ENCODE assay signal across 11 mouse cellular contexts in the genomic region with DNA sequence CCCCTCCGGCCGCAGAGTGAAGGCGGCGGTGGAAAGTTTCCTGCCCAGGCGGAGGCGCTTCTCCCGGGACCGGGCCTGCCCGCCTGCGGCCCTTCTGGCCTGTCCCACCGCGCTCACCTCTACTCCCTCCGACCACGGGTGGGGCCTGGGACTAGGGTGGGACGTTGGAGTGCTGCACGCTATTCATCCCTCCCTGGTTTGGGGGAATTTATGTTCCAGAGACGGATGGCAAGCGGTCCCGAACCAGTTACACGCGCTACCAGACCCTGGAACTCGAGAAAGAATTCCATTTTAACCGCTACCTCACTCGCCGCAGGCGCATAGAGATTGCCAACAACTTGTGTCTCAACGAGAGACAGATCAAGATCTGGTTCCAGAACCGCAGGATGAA. TPM values are rescaled to one million over a fixed set of nuclear protein-coding genes. Genes with fewer than 3 reads are reported as not detected.
DNase-seq lines count a peak whose midpoint lies in the region; ATAC-seq and TF ChIP-seq lines count a peak whose summit lies in the region.
"Had no signal": no experiment of that assay in that cellular context is flagged by ENCODE, and none has a peak within 500 bp of the region (broad histone marks: within the 10 kb centered on the region; RNA-seq: fewer than 3 reads in every experiment).

No protein-coding gene starts in this region.

- H3K4me1 ChIP-seq in midbrain, embryonic 11.5 days (ENCODE audit: control insufficient read depth, insufficient read depth, low read length) = no peaks in the 10 kb centered on the region
- H3K4me1 ChIP-seq in midbrain, embryonic 13.5 days (replicated peaks) = peaks cover 7% of the 10 kb centered on the region; the same call in 1 of the 2 replicates
- peaks cover 22% of the 10 kb centered on the region; the same call in 1 of the 2 replicates for H3K4me1 ChIP-seq in stomach, embryonic 16.5 days (ENCODE audit: control insufficient read depth, insufficient read depth, low read length)

- WGBS in midbrain, embryonic 11.5 days = under 1% methylated on average over 27 of the region's 28 CpGs
- under 1% methylated on average over 28 of the region's 28 CpGs for WGBS in midbrain, embryonic 13.5 days
- WGBS in stomach, embryonic 16.5 days = 4% methylated on average over 25 of the region's 28 CpGs

- no peak for TF ChIP-seq CTCF in gastrocnemius, adult 2 months (IDR thresholded peaks at IDR 0.05)

- H3K27ac ChIP-seq in gastrocnemius, adult 2 months = peak overlapping the region; percentile 78
- H3K27ac ChIP-seq in midbrain, embryonic 11.5 days (ENCODE audit: low read depth, low read length) = no peak overlapping the region
- no peak overlapping the region for H3K27ac ChIP-seq in midbrain, embryonic 13.5 days
- H3K27ac ChIP-seq in stomach, embryonic 16.5 days (ENCODE audit: low read length) = peak overlapping the region; percentile 98
- H3K27ac ChIP-seq: forebrain, embryonic 15.5 days had no signal

- H3K27me3 ChIP-seq in midbrain, embryonic 11.5 days (ENCODE audit: control insufficient read depth, insufficient read depth, low read length) = peaks cover 99% of the 10 kb centered on the region
- peaks cover 99% of the 10 kb centered on the region for H3K27me3 ChIP-seq in midbrain, embryonic 13.5 days
- peaks cover 57% of the 10 kb centered on the region for H3K27me3 ChIP-seq in stomach, embryonic 16.5 days (ENCODE audit: control insufficient read depth, insufficient read depth, low read length)

- DNase-seq in gastrocnemius, adult 2 months = peak; percentile 33
- DNase-seq in gastrocnemius, adult 8-10 months (ENCODE audit: low spot score in 2 of 2) = no peak
- peak; percentile 95 for DNase-seq in midbrain, embryonic 11.5 days (ENCODE audit: low spot score, missing footprints)
- peak; percentile 55 to 73 for DNase-seq in kidney, postnatal 4 days
- DNase-seq in layer of hippocampus, adult 9-10 months (ENCODE audit: low spot score) = no peak

- intact Hi-C loops in gastrocnemius, adult 2 months (cut with DNase I) = no loop called here

- H3K9me3 ChIP-seq in midbrain, embryonic 11.5 days (ENCODE audit: control insufficient read depth, low read length) = no peaks in the 10 kb centered on the region
- no peaks in the 10 kb centered on the region for H3K9me3 ChIP-seq in midbrain, embryonic 13.5 days
- no peaks in the 10 kb centered on the region for H3K9me3 ChIP-seq in stomach, embryonic 16.5 days (replicated peaks; ENCODE audit: control insufficient read depth, low read length)
- H3K9me3 ChIP-seq: forebrain, embryonic 15.5 days had no signal

- peak overlapping the region; percentile 67 for H3K4me3 ChIP-seq in gastrocnemius, adult 2 months
- no peak overlapping the region for H3K4me3 ChIP-seq in midbrain, embryonic 11.5 days (ENCODE audit: low read depth, low read length)
- no peak overlapping the region for H3K4me3 ChIP-seq in midbrain, embryonic 13.5 days (replicated peaks)
- peak overlapping the region; percentile 62 for H3K4me3 ChIP-seq in stomach, embryonic 16.5 days (replicated peaks; ENCODE audit: low read length)
- H3K4me3 ChIP-seq: forebrain, embryonic 15.5 days had no signal

- ATAC-seq in midbrain, embryonic 11.5 days (ENCODE audit: low FRiP score) = no peak
- no peak for ATAC-seq in midbrain, embryonic 13.5 days
- 0 out of 2 replicates have a peak, but pooled peaks have one; percentile 31 for ATAC-seq in stomach, embryonic 16.5 days (ENCODE audit: insufficient read depth, low FRiP score)
- no peak for ATAC-seq in megakaryocyte progenitor cell, adult 5-6 weeks (replicated peaks; ENCODE audit: poor library complexity)

- H3K36me3 ChIP-seq in midbrain, embryonic 11.5 days (ENCODE audit: control insufficient read depth, insufficient read depth, low read length) = no peaks in the 10 kb centered on the region
- H3K36me3 ChIP-seq in midbrain, embryonic 13.5 days = no peaks in the 10 kb centered on the region
- no peaks in the 10 kb centered on the region for H3K36me3 ChIP-seq in stomach, embryonic 16.5 days (ENCODE audit: control insufficient read depth, insufficient read depth, low read length)
- H3K36me3 ChIP-seq: forebrain, embryonic 15.5 days had no signal

- no peak overlapping the region for H3K4me2 ChIP-seq in midbrain, embryonic 11.5 days
- no peak overlapping the region for H3K4me2 ChIP-seq in midbrain, embryonic 13.5 days (replicated peaks)
- peak overlapping the region; percentile 69 for H3K4me2 ChIP-seq in stomach, embryonic 16.5 days (ENCODE audit: low read depth, low read length)
- H3K4me2 ChIP-seq: forebrain, embryonic 15.5 days had no signal

- no peak overlapping the region for H3K9ac ChIP-seq in midbrain, embryonic 11.5 days (ENCODE audit: low read length)
- no peak overlapping the region for H3K9ac ChIP-seq in midbrain, embryonic 13.5 days (replicated peaks)
- peak overlapping the region; percentile 84 for H3K9ac ChIP-seq in stomach, embryonic 16.5 days (ENCODE audit: low read length)
- H3K9ac ChIP-seq: forebrain, embryonic 15.5 days had no signal

RNA-seq across cellular contexts. Expression of gene Hoxc4, which starts 3.7 kb away (rescaled TPM):
- total RNA-seq in gastrocnemius, adult 2 months (2021) = 1 to 10 TPM; 4.3 to 4.6 TPM
- total RNA-seq in gastrocnemius, adult 8-10 months (2022) = 1 to 10 TPM; 4.6 to 5.6 (median 4.7) TPM
- polyA plus RNA-seq in midbrain, embryonic 11.5 days (2014; fragmentation: Nextera tagmentation; extraction: Ambion mirVana) = not detected in 2 replicates
- 0.10 and 0.11 TPM in 2 replicates for polyA plus RNA-seq in midbrain, embryonic 13.5 days (2015; fragmentation: Nextera tagmentation; extraction: Ambion mirVana)
- 19.0 and 20.0 TPM in 2 replicates for polyA plus RNA-seq in stomach, embryonic 16.5 days (2015; fragmentation: Nextera tagmentation; extraction: Ambion mirVana)
- total RNA-seq in megakaryocyte progenitor cell, adult 5-6 weeks (2015) = not detected in 2 replicates
- total RNA-seq in megakaryocyte progenitor cell, adult 5-6 weeks (2017) = not detected in 2 replicates
- total RNA-seq: layer of hippocampus, postnatal 10 days had no signal
- polyA plus RNA-seq: forebrain, embryonic 15.5 days; midbrain, postnatal 0 days had no signal

RNA-seq across cellular contexts. Expression of gene Hoxc6, which starts 16.9 kb away (rescaled TPM):
- 1 to 10 TPM; 8.1 to 8.6 TPM for total RNA-seq in gastrocnemius, adult 2 months (2021)
- 1 to 10 TPM; 4.5 to 6.3 (median 5.2) TPM for total RNA-seq in gastrocnemius, adult 8-10 months (2022)
- polyA plus RNA-seq in midbrain, embryonic 11.5 days (2014; fragmentation: Nextera tagmentation; extraction: Ambion mirVana) = not detected in 2 replicates
- not detected in 2 replicates for polyA plus RNA-seq in midbrain, embryonic 13.5 days (2015; fragmentation: Nextera tagmentation; extraction: Ambion mirVana)
- polyA plus RNA-seq in stomach, embryonic 16.5 days (2015; fragmentation: Nextera tagmentation; extraction: Ambion mirVana) = 3.3 and 3.8 TPM in 2 replicates
- not detected in 2 replicates for total RNA-seq in megakaryocyte progenitor cell, adult 5-6 weeks (2015)
- total RNA-seq in megakaryocyte progenitor cell, adult 5-6 weeks (2017) = not detected in 2 replicates
- total RNA-seq: layer of hippocampus, postnatal 10 days; midbrain, postnatal 0 days had no signal
- polyA plus RNA-seq: forebrain, embryonic 15.5 days; midbrain, postnatal 0 days had no signal

RNA-seq across cellular contexts. Expression of gene Hoxc8, which starts 24.6 kb away (rescaled TPM):
- 1 to 10 TPM; 1.0 to 2.8 TPM for total RNA-seq in gastrocnemius, adult 2 months (2021)
- total RNA-seq in gastrocnemius, adult 8-10 months (2022) = 1 to 10 TPM; 1.3 to 1.5 (median 1.4) TPM
- polyA plus RNA-seq in midbrain, embryonic 11.5 days (2014; fragmentation: Nextera tagmentation; extraction: Ambion mirVana) = not detected in 2 replicates
- polyA plus RNA-seq in midbrain, embryonic 13.5 days (2015; fragmentation: Nextera tagmentation; extraction: Ambion mirVana) = not detected in 2 replicates
- polyA plus RNA-seq in stomach, embryonic 16.5 days (2015; fragmentation: Nextera tagmentation; extraction: Ambion mirVana) = 2.0 and 2.5 TPM in 2 replicates
- not detected in 2 replicates for total RNA-seq in megakaryocyte progenitor cell, adult 5-6 weeks (2015)
- total RNA-seq in megakaryocyte progenitor cell, adult 5-6 weeks (2017) = not detected in 2 replicates
- total RNA-seq: layer of hippocampus, postnatal 10 days; midbrain, postnatal 0 days had no signal
- polyA plus RNA-seq: forebrain, embryonic 15.5 days; midbrain, postnatal 0 days had no signal

RNA-seq across cellular contexts. Expression of gene Hoxc9, which starts 38.8 kb away (rescaled TPM):
- total RNA-seq in gastrocnemius, adult 2 months (2021) = 1 to 10 TPM; 6.7 to 8.3 TPM
- 1 to 10 TPM; 5.3 to 7.4 (median 6.0) TPM for total RNA-seq in gastrocnemius, adult 8-10 months (2022)
- polyA plus RNA-seq in midbrain, embryonic 11.5 days (2014; fragmentation: Nextera tagmentation; extraction: Ambion mirVana) = not detected in 2 replicates
- polyA plus RNA-seq in midbrain, embryonic 13.5 days (2015; fragmentation: Nextera tagmentation; extraction: Ambion mirVana) = not detected in 2 replicates
- not detected in 2 replicates for polyA plus RNA-seq in stomach, embryonic 16.5 days (2015; fragmentation: Nextera tagmentation; extraction: Ambion mirVana)
- total RNA-seq in megakaryocyte progenitor cell, adult 5-6 weeks (2015) = not detected in 2 replicates
- total RNA-seq in megakaryocyte progenitor cell, adult 5-6 weeks (2017) = not detected in 2 replicates
- total RNA-seq: layer of hippocampus, postnatal 10 days; midbrain, postnatal 0 days had no signal
- polyA plus RNA-seq: forebrain, embryonic 15.5 days; midbrain, postnatal 0 days had no signal

RNA-seq across cellular contexts. Expression of gene Hoxc5, which starts 47.8 kb away (rescaled TPM):
- total RNA-seq in gastrocnemius, adult 2 months (2021) = 1 to 10 TPM; 2.7 to 2.9 TPM
- 1 to 10 TPM; 1.6 to 3.4 (median 2.4) TPM for total RNA-seq in gastrocnemius, adult 8-10 months (2022)
- not detected in 2 replicates for polyA plus RNA-seq in midbrain, embryonic 11.5 days (2014; fragmentation: Nextera tagmentation; extraction: Ambion mirVana)
- polyA plus RNA-seq in midbrain, embryonic 13.5 days (2015; fragmentation: Nextera tagmentation; extraction: Ambion mirVana) = 0.09 TPM in 1 of 2 replicates, not detected in the other
- polyA plus RNA-seq in stomach, embryonic 16.5 days (2015; fragmentation: Nextera tagmentation; extraction: Ambion mirVana) = 17.5 and 19.4 TPM in 2 replicates
- total RNA-seq in megakaryocyte progenitor cell, adult 5-6 weeks (2015) = not detected in 2 replicates
- total RNA-seq in megakaryocyte progenitor cell, adult 5-6 weeks (2017) = not detected in 2 replicates
- total RNA-seq: layer of hippocampus, postnatal 10 days had no signal
- polyA plus RNA-seq: forebrain, embryonic 15.5 days; midbrain, postnatal 0 days had no signal

Comparison
In these comparisons a context has a peak if more than half of its experiments do, and no peak if none do; other contexts are left out.
1. DNase-seq: peak in gastrocnemius, adult 2 months (single experiment), midbrain, embryonic 11.5 days (single experiment) and kidney, postnatal 4 days (2 of 2); none in gastrocnemius, adult 8-10 months (0 of 2) and layer of hippocampus, adult 9-10 months (single experiment).
2. H3K27ac ChIP-seq: peak in gastrocnemius, adult 2 months (single experiment) and stomach, embryonic 16.5 days (single experiment); none in midbrain, embryonic 11.5 days (single experiment) and midbrain, embryonic 13.5 days (single experiment).
3. H3K4me3 ChIP-seq: peak in gastrocnemius, adult 2 months (single experiment) and stomach, embryonic 16.5 days (single experiment); none in midbrain, embryonic 11.5 days (single experiment) and midbrain, embryonic 13.5 days (single experiment).
4. RNA of gene Hoxc4, which starts 3.7 kb away (total RNA-seq): 4.6 to 5.6 TPM in gastrocnemius, adult 8-10 months and 4.3 to 4.6 TPM in gastrocnemius, adult 2 months; not detected in megakaryocyte progenitor cell, adult 5-6 weeks; every median in the first group is over 4 times any median in the second.
5. RNA of gene Hoxc6, which starts 16.9 kb away (total RNA-seq): 8.1 to 8.6 TPM in gastrocnemius, adult 2 months and 4.5 to 6.3 TPM in gastrocnemius, adult 8-10 months; not detected in megakaryocyte progenitor cell, adult 5-6 weeks; every median in the first group is over 4 times any median in the second.